Mouse (Mus musculus): ENCODE measurements around the gene Trpm8.
A peak's percentile ranks its signal among the peaks of the same experiment; 100 is the strongest.

Trpm8 gene

DNA sequence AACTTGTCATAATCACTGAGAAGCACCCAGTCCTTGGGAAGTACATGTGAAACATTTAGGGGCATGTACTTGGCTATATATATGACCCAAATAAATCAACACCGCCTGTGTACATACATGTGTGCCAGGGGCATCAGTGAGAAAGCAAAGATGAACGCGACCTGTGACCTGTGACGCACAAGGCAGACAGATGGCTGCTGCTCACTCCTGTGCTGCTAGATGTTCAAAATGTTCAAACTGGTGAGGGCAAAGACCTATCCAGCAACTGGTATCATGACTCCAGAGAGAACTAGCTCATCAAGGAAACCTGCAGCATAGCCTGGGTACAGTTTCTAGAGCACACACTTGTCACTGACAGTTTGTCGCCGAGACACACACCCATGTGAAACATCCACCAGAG lies 10.0 kb upstream of the Trpm8 start:
- no peak for DNase-seq

DNA sequence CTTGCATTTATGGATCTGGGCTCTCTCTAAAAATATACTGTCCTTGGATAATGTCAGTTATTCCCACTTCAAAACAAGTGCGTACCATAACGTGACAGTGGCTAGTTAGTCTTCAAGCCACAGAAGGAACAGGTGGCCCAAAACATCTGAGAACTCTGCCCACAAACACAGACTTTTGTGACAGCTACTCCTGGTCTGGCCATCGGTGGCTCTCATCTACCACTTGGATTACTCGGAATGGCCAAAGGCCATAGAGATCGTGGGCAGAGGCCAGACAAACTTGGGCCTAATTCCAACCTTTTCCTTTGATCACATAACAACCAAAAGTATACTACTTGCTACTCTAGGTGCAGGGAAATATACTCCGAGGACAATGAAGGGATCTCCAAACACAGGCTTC lies 9.4 kb upstream of the Trpm8 start:
- peak in 1 of 2 experiments; percentile 10 for DNase-seq

- DNase-seq = peak; percentile 5 to 7
These were observed 7.7 kb upstream of the Trpm8 start for GRCm38 (mm10) chr1:88269539-88270309.

DNA sequence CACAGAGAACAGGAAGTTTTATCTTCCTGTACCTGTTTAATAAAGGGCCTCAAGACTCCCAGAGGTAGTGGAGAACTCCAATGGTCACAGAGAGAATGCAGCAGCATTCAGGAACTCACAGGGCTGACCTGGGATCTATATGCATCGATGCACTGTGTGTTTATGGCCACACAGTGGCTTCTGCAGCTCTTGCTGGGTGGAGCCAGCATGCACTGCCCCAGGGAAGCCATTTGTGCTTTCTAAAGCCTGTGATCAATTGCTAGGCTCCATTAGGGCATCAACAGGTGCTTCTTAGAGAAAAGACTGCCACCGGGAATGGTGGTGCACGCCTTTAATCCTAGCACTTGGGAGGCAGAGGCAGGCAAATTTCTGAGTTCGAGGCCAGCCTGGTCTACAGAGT lies 4.6 kb upstream of the Trpm8 start:
- DNase-seq = no peak

DNA sequence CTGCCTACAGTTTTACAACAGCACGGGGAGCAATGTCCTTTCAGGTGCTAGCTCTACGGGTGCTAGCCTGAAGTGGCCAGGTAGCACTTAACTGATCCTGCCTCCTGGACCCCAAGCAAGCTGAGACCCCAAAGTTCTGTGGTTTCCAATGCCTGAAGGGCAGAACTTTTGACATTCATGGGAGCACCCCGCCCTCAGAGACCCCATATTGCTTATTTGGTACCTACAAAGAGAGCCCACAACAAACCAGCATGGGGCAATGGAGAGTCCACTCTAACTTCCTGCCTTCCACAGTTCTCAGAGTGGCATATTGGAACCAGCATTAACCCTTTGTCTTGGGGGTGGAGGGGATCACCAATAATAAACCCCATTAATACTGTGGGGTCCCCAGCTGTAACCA lies 4.1 kb upstream of the Trpm8 start:
- DNase-seq = no peak

- peak in 1 of 2 experiments; percentile 5 for DNase-seq
These were observed 3.6 kb upstream of the Trpm8 start for GRCm38 (mm10) chr1:88273832-88274231.

DNA sequence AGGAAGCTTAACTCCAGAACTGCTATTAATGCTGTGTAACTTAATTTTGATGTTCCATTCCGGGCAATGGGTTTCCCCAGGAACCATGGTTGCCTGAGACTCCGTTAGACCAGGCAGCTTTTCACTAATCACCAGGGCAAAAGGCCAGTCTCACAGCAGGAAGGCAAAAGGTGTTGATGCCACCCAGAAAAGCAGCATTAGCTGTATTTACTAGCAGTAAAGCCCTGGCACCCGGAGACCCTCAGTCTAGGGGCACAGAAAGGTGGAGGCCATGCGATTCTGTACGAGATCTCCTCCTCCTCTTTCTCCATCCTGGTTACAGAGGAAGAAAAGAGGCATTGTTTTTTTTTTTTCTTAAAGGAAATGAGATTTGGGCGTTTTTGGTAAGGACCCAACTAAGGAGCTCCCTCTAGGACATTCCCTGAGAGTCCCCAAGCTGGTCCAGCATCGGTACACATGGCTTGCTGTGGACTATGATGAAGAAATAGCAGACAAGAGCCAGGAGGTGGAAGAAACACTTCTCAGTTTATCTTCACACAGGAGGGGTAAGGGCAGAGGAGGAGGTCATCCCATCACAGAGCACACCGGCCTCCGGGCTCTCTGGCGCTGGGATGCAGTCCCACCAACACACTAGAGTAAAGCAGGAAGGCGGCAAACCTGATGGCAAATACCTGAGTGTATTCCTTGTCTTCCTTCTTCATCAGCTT lies 2.9 kb upstream of the Trpm8 start:
- peak in 1 of 2 experiments; percentile 7 for DNase-seq

DNA sequence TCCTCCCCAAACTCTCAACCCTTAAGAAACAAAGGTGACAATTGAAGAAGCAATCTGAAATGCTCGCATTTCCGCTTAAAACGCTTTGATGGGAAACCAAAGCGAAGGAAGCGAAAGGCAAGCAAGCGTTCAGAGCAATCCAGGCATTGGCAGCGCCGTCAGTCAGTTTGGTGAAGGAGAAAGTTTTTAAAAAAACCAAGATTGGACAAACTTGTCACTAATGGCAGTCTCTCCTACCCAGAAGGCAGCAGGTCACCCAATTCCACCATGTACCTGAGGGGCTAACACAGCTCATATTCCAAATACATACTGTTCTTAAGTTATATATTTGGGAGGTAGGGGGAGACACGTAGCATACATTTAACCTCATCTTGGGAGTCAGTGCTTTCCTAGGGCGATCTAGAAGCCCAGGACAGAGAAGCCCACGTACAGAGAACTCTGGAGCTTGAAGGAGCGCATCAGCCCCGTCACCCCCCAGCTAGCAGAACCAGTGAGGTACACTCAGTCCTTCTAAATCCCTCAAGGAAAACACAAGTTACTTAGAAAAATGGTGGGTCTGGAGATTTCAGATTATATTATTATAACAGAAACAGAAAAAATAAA lies 2.3 kb upstream of the Trpm8 start:
- no peak for DNase-seq

GRCm38 (mm10) chr1:88275698-88276523 lies 1.6 kb upstream of the Trpm8 start:
- peak; percentile 8 to 12 for DNase-seq

DNA sequence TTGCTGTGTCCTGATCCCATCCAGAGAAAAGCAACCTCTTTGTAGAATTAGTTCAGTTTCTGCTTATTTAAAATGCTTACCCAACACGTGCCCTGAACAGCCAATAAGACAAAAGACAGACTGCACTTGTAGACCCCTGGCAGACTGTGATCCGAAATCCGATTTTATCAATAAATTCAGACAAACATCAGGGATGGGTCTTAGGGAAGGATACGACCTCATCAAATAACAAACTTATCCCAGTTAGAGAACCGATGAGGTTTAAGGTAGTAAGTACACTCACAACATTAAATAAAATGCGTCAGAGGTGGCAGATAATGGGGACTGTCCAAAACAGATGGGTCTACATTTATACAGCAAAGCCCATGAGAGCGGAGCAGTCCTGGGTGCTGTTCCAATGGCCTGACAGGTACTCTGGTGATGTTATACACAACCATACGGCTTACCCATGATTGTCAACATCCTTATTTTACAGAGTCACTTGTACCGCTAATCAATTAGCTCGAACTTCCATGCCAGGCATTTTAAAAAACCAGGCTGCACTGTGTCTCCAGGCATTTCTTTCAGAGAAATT lies 850 bp upstream of the Trpm8 start:
- DNase-seq = no peak

GRCm38 (mm10) chr1:88277818-88278511 lies 504 bp downstream of the Trpm8 start:
- DNase-seq = peak; percentile 30 to 40

DNA sequence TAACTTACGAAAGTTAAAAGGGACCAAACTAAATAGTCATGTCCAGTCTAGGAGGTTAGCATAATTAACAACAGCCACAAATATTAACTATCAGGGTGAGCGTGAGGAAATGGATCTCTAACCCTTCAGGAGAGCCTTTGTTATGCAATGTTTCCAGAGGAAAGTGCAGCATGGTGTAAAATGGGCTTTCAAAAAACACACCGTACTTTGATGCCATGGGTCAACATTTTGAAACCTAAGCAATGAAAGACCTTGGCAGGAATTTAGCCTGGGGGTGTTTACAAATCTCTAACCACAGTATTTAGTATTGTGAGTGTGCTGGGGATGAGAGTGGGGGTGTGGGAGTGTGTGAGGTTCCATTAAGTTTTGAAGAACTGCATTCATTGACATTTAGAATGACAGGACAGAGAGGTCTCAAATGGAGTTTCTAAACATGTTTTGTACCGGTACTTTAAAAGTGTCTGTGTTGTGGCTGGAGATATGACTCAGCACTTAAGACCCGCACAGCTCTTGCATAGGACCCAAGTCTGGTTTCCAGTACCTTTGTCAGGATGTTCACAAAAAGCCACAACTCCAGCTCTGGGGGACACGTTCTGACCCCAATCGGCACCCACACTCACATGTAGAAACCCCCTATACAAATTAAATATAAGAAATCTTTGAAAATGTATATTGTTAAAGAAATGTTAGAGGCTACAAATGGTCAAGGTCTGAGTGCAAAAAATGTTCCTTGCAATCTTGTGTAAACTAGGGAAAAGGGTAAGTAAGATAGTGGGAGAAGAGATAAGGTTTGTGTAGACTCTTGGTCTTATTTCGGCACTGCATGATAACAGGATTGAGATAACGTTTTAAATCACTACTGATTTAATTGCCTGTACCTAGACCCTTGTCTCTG lies 1.9 kb downstream of the Trpm8 start:
- DNase-seq = no peak

- DNase-seq = peak in 1 of 2 experiments; percentile 5
These were observed 2.7 kb downstream of the Trpm8 start for GRCm38 (mm10) chr1:88280006-88280690.

DNA sequence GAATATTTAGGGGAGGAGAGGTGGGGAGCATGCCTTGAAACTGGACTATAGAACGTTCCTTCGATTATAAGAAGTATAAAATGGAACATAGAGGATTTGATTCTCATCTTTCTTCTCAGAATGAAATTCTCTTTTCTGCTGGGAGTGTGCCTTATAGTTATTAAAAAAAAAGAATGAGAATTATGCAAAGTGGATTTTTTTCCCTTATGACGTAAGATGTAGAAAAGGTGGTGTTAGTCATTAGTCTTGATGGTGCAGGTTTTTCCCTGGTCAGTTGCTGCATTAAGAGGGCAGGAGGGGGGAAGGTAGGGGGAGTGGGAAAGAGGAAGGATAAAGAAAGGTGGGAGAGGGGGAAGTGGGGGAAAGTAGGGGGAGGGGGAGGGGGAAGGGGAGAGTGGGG lies 4.8 kb downstream of the Trpm8 start:
- no peak for DNase-seq

GRCm38 (mm10) chr1:88283376-88284227 lies 6.1 kb downstream of the Trpm8 start:
- no peak for DNase-seq

DNA sequence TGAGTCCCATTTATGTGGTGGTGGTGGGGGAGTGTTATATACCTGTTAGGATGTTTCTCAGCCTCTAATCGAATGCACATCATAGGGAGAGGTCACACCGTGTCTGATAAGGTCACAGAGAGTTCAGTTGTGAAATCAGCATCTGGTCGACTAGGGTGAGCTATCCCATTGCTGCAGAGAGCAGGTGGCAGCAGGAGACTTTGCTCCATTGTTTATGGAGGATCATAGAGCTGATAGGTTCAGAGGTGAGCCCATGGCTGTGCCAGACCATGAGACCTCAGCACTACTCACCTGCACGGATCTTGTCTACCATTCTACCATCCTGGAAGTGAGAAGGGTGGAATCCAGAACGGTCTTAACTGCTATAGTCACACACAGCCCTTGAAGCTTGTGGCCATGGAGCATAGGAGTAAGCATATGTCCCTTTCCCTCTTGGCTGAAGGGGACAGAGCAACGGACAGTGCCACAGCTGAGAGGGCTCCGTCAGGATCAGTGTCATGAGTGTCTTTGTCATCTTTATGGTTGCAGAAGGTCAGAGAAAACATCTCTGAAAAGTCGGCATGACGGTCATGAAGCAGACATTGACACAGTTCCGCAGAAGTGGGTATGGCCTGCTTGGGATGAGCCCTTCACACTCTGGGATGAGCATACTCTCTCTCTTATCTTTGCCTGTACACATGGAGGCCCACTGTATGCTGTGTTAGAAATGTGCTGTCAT lies 6.9 kb downstream of the Trpm8 start:
- DNase-seq = no peak

GRCm38 (mm10) chr1:88284946-88285320 lies 7.5 kb downstream of the Trpm8 start:
- DNase-seq = no peak

- DNase-seq = no peak
These were observed 8.2 kb downstream of the Trpm8 start for GRCm38 (mm10) chr1:88285652-88286051.

Data from thymus, postnatal 36 days (tissue).